Mouse (Mus musculus) WW6 (cell line): ENCODE data around the gene Gm20422.
"Not testable (repeated sequence)": the region's sequence is repeated elsewhere in the genome, so short reads cannot be mapped to it uniquely, and the experiment has no call there.

ENCODE experiments used
- DNase-seq: peaks from one replicate; pipeline ENCODE4 v3.0.0-alpha.2; 2013; ENCODE audit warnings: low read depth, low spot score

Gene Gm20422

DNA sequence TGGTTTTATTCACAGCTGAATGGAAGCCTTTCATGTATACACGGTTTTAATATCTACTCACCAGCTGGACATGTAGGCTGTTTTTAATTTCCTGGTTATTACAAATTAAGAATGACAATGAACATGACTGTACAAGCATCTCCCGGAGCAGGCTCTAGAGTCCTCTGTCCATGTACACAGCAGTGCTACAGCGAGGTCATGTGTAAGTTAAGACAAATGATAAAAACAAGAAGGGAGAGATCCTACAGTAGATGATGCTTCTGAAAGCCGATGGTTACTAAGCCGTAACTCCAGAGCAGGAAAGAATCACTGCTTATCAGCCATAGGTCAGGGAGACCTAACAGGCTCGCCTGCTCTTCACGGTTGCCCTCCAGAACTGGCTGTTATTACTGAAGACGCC is 61.2 kb downstream of the Gm20422 start:
- no peak for DNase-seq

- not testable (repeated sequence) for DNase-seq
Observed at GRCm38 (mm10) chr8:69710624-69711023, 64.1 kb downstream of the Gm20422 start, which contains the start of gene Zfp869. Gene Zfp869 (minus strand): TSS chr8:69710724.

- peak; percentile 28 for DNase-seq
Observed at GRCm38 (mm10) chr8:69701810-69702209, 72.9 kb downstream of the Gm20422 start.
